Mouse (Mus musculus) kidney, adult 18-20 months (tissue): ENCODE results near the gene E130114P18Rik.
A peak's percentile ranks its signal among the peaks of the same experiment; 100 is the strongest.

Experiments
- DNase-seq: peaks from one replicate; pipeline ENCODE4 v3.0.0; 2021

The E130114P18Rik gene

GRCm38 (mm10) chr4:97690384-97690766 lies 87.5 kb downstream of the E130114P18Rik start:
- DNase-seq, result no peak

- peak; percentile 28 for DNase-seq
Measured at GRCm38 (mm10) chr4:97689456-97690383, 88.2 kb downstream of the E130114P18Rik start.

DNA sequence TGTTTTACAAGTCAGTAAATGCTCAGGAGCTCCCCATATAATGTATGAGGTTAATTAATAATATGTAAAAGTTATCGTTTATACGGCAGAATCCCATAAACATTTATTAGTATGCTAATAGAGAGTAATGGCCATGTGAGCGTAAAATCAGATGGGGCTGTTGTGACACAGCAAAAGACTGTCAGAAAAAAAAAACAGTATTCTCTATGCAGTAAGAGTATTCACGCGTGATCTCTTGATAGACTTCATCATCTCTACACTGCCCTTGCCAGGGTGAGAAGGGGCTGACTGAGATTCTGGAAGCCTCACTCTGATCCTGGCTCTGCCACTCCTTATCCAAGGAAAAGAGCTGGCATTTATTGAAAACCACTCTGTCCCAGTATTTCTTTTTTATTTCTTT lies 91.9 kb downstream of the E130114P18Rik start:
- DNase-seq, result no peak

DNA sequence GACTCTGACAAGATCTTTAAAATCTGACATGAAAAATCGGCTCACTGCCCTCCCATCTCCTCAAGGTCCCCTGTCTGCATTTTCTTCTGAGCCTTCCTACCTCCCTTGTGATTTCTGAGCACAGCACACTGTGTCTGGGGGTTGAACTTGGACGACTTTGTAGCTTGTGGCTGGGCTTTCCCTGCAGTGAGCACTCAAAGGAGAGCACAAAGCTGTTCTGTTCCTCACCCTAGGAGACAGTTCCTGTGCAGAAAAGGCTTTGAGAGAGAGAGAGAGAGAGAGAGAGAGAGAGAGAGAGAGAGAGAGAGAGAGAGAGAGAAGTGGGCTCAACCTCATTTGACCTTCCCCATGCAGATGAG lies 101.3 kb downstream of the E130114P18Rik start:
- no peak for DNase-seq

DNA sequence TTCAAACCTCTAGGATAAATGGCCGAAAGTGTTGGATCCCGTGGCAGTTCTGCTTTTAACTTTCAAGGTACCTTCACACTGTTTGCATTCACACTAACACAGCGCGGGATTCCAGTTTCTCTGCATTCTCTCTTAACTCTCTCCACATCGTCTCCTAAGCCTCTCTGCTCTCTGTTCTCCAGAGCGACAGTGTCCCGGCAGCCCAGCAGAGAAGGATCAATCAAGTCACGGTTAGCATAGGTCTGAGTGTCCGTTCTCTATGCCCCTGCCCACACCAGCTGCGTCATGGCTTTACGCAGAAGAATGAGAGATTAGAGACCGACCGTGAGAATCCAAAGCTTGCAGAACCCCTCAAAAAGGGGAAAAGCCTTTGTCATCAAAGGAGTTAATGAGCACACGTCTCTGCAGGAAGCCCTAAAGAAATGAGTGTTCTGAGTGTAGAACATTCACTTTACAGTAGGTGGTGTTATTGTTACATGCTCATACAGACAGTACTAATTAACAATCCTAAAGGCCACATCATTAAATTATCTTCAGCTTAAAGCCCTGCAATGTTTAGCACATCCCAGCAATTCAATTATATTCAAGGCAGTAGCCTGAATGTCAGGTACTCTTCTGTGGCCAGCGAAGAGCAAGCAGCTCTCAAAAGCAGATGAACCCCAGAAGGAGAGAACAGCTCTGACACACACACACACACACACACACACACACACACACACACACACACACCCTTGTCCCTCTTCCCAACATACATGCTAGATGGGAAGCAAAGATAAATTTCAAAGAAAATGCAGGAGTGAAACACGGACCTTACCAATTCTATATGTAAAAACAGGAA lies 101.9 kb downstream of the E130114P18Rik start:
- DNase-seq, result no peak

GRCm38 (mm10) chr4:97673854-97674510 lies 103.9 kb downstream of the E130114P18Rik start:
- no peak for DNase-seq

- DNase-seq, result no peak
Measured at GRCm38 (mm10) chr4:97672501-97672900, 105.4 kb downstream of the E130114P18Rik start.

DNA sequence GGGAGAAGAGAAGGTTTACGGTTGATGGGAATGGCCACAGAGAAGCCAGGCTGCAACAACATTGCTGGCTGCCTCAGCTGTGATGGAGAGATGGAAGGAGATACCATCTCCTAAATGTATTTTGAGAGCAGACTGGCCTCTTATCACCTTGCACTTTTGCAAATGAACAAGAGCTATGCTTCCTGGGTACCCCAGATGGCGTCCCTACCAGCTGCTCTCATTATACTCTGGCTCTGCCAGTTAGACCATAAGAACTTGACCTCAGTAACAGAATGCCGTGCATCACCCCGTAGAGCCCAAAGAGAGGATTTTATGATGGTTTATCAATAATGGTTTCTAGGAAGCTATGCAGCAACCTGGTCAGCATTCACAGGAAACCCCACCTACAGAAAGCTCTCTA lies 106.0 kb downstream of the E130114P18Rik start:
- no peak for DNase-seq

DNA sequence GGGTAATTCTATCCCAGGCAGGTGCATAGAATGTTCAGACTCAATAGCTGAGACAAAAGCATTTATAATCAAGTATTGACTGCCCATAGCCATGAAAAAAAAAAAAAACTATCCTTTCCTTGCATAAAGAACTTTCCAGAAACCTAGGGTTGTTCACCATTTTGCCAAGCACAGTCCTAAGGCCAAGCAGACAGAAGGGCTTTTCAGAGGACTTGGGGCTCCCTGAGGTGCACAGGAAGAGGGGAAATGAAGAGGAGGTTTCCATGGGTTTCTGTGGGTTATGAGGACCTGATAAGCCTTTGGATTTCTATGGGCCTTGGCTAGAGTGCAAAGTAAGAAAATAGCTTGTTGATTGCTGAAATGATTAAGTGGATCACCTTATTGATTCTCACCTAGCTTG lies 107.5 kb downstream of the E130114P18Rik start:
- no peak for DNase-seq

GRCm38 (mm10) chr4:97669808-97670207 lies 108.1 kb downstream of the E130114P18Rik start:
- DNase-seq, result no peak

DNA sequence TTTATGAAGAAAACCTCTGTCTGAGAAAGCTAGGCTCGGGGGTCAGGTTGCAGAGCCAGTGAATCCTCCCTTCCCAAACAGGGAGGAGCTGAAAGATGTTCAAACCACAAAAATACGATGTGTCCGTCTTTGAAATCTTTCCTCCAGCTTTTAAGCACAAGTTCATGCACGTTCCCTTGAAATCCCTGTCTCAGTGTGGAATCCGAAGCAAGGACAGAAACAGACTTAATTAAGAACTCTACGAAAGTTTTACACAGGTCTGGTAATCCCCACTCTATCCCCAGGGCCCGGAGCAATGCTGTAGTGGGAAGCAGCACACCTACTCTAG lies 112.5 kb downstream of the E130114P18Rik start:
- DNase-seq, result no peak

GRCm38 (mm10) chr4:97664738-97665427 lies 113.0 kb downstream of the E130114P18Rik start:
- DNase-seq, result no peak

- DNase-seq, result no peak
Measured at GRCm38 (mm10) chr4:97663922-97664321, 114.0 kb downstream of the E130114P18Rik start.

DNA sequence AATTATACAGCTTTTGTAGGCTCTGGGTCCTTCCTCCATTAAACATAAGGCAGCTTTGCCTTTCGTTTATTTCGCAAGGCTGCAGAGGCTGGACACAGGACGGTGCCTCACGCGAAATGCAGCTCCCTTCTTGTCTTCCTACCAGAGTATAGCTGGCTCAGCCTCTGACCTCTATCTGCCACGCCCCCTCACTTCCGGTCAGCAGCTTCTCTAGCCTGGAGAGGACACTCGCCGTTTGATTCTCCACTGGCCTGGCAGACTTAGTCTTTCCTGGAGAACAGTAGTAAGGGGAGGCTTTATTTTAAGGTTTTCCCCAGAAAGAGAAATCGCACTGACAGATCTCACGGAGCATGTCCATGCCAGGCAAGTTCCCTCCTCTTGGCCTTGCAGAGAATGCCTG lies 115.0 kb downstream of the E130114P18Rik start:
- no peak for DNase-seq

DNA sequence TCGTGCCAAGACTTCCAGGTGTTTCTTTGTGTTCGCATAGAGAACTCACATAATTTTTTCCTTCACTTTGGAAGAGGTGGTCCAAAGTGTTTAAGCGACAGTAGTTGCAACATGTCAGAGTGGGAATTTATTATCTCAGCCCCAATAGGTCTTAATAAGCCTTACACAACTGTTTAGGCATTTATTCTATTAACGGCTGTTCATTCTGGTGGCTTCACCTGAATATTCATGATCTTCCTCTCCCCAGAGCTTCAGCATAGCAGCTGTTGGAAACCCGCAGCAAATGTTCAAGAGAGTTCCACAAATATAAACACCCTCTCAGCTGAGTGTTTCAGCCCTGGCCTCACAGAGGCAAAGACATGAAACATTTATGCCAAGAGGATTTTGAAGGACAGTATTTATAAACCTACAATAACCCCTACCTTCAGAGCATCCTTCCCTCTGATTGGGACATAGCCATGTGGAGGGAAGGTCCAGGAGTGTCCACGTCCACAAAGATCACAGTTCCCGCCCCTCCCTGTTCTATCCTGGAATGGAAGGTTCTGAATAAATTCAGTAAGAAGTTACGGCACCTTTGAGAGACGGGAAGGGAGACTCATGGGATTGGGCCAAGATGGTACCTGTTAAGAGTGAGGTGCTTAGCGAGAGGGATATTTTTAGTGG lies 116.1 kb downstream of the E130114P18Rik start:
- DNase-seq, result no peak

DNA sequence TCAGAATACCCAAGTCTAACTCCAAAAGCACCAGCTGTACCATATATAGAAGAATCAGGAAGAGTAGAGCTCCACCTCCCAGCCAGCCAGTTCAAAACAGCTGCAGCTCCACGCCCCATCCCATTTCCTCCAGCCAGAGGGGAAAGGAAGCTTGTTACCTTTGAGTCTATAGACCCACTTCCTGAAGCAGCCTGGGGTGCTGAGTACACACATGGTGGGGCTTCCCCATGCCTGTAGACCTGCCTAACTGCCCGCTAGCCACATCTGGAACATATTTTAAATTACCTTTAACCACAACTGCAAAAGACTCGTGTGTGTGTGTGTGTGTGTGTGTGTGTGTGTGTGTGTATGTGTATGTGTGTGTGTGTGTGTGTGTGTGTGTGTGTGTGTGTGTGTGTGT lies 120.3 kb downstream of the E130114P18Rik start:
- DNase-seq, result no peak

GRCm38 (mm10) chr4:97649626-97650015 lies 128.3 kb downstream of the E130114P18Rik start:
- DNase-seq, result no peak

GRCm38 (mm10) chr4:97648825-97649625 lies 128.9 kb downstream of the E130114P18Rik start:
- no peak for DNase-seq

DNA sequence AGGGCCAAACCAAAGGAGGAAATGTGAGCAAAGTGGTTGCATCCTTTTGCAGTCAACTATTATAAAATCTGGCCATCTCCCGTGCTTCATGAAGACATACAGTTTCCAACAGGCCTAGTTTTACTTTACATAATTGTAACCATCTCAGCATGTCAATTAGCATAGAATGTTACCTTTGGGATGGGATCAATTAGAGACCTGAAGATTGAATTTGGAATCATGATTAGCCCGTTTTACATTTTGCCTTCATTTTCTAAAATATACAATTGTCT lies 129.5 kb downstream of the E130114P18Rik start:
- DNase-seq, result no peak

DNA sequence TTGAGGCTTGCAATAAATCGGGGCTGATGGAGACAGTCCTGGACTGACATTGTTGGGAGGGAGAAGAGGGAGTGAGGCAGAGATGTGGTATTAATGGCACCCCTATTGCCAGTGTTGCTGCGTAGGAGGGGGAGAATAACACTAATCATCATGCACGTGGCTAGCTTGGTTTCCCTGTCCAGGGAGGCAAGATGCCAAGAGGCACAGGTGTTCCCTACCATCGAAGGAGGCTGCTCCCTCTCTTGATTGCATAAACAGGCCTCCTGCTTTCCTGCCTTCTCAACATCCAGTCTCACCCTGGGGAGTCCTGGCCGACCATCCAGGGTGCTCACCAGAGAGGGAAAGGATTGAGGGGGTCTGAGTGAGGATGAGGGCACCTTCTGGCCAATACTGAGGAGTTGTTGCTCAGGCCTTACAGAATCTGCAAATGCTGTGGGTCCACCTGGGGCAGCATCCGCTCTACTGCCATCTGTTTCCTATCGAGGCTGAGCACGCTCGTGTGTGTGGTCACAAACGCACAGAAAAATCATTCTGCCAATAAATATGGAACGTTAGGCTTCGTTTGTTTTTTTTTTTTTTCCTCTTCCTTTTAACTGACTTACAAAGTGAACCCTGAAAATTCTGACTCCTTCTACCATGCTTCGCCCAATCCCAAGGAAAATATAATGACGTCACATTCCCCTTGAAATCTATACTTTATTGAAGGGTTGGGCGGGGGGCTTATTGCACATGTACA lies 130.0 kb downstream of the E130114P18Rik start:
- no peak for DNase-seq

DNA sequence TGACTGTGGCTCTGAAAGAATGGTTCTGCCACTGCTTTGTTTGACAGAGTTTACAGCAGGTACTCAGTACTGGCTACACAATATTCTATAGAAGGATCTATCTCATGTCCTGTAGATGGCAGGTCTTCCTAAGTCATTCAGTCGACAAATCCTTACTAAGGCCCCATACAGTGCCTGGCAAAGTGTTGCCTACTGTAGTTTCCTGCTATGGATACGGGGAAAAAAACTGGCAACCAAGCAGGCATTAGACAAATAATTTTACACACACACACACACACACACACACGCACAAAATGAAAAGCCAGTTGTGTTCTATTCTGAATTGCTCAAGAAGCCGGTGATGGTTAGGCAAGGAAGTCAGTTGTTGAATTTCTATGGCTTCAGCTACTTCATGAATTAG lies 130.6 kb downstream of the E130114P18Rik start:
- DNase-seq, result no peak
